Mouse (Mus musculus): Measurements from ENCODE around the gene Ceacam19. TPM values are rescaled to one million over a fixed set of nuclear protein-coding genes. Genes with fewer than 3 reads are reported as not detected.

Ceacam19 gene
- polyA plus RNA-seq, 1 experiment from 2014 or later: 1.2 TPM

GRCm38 (mm10) chr7:19926849-19927480 is 39.2 kb upstream of the Ceacam19 start:
- Histone ChIP-seq H3K4me2 (ENCODE audit: low read depth, low read length) (no peak overlapping the region), H3K4me1 (ENCODE audit: control insufficient read depth, insufficient read depth, low read length) (no peaks in the 10 kb centered on the region), H3K9me3 (ENCODE audit: control insufficient read depth, low read length) (no peaks in the 10 kb centered on the region), H3K27ac (replicated peaks; ENCODE audit: low read depth, low read length) (no peak overlapping the region), H3K9ac (ENCODE audit: low read depth, low read length) (no peak overlapping the region), H3K27me3 (replicated peaks; ENCODE audit: control insufficient read depth, insufficient read depth, low read length) (peaks cover 3% of the 10 kb centered on the region), H3K4me3 (ENCODE audit: low read depth, low read length) (no peak overlapping the region), H3K36me3 (ENCODE audit: control insufficient read depth, insufficient read depth, low read length) (no peaks in the 10 kb centered on the region)
- 63% methylated on average over 2 of the region's 2 CpGs for WGBS
- no peak for DNase-seq (ENCODE audit: low spot score)
- no peak for ATAC-seq (ENCODE audit: low read depth)

DNA sequence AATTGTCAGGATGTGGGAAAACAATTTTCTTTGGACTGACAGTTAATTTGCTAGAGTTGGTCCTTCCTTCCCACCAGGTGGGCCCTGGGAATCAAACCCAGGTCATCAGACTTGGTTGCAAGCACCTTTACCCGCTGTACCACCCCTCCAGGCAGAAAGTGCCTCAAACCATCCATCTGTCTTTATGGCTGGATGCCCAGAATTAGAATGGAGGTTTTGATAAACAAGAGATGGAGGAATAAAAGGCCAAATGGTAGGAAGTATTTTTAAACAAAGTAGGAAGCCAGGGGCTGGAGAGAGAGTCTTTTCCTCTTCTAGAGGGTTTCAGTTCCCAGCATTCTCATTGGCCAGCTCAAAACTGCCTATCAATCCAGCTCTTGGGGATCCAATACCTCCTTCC is 37.6 kb upstream of the Ceacam19 start:
- WGBS: 71% methylated on average over 1 of the region's 1 CpGs
- ATAC-seq (ENCODE audit: low read depth) (no peak), DNase-seq (ENCODE audit: low spot score) (no peak)
- H3K9me3 ChIP-seq (ENCODE audit: control insufficient read depth, low read length): no peaks in the 10 kb centered on the region
- no peaks in the 10 kb centered on the region for H3K36me3 ChIP-seq (ENCODE audit: control insufficient read depth, insufficient read depth, low read length)
- no peak overlapping the region for H3K27ac ChIP-seq (replicated peaks; ENCODE audit: low read depth, low read length)
- no peaks in the 10 kb centered on the region for H3K4me1 ChIP-seq (ENCODE audit: control insufficient read depth, insufficient read depth, low read length)
- no peaks in the 10 kb centered on the region for H3K27me3 ChIP-seq (replicated peaks; ENCODE audit: control insufficient read depth, insufficient read depth, low read length)
- no peak overlapping the region for H3K4me3 ChIP-seq (ENCODE audit: low read depth, low read length)
- H3K9ac ChIP-seq (ENCODE audit: low read depth, low read length): no peak overlapping the region
- no peak overlapping the region for H3K4me2 ChIP-seq (ENCODE audit: low read depth, low read length)

- Histone ChIP-seq H3K9ac (ENCODE audit: low read depth, low read length) (no peak overlapping the region), H3K9me3 (ENCODE audit: control insufficient read depth, low read length) (no peaks in the 10 kb centered on the region), H3K27me3 (replicated peaks; ENCODE audit: control insufficient read depth, insufficient read depth, low read length) (no peaks in the 10 kb centered on the region), H3K4me2 (ENCODE audit: low read depth, low read length) (no peak overlapping the region), H3K36me3 (ENCODE audit: control insufficient read depth, insufficient read depth, low read length) (no peaks in the 10 kb centered on the region), H3K27ac (replicated peaks; ENCODE audit: low read depth, low read length) (no peak overlapping the region), H3K4me3 (ENCODE audit: low read depth, low read length) (no peak overlapping the region), H3K4me1 (ENCODE audit: control insufficient read depth, insufficient read depth, low read length) (no peaks in the 10 kb centered on the region)
- WGBS: 6% methylated on average over 10 of the region's 15 CpGs
- DNase-seq (ENCODE audit: low spot score) (no peak), ATAC-seq (ENCODE audit: low read depth) (no peak)
These were observed 36.0 kb upstream of the Ceacam19 start for GRCm38 (mm10) chr7:19923797-19924196.

DNA sequence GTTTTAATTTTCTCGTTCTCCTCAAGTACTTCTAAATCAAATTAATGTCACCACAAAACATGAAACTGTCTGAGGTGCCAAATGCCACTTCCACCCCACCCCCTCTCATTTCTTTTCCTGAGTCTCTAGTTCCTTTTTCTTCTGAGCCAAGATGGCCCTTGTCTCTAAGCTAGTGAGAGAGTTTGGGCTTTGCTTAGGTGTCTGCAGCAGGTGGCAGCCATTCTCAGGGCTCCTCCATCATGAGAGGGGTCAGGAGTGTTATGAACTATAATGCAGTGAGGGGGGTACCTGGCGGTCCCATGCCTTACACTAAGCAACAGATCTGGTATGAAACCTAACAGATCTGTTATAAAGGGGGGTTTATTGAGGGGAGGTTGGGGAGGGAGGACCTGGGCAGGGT is 35.6 kb upstream of the Ceacam19 start:
- no peak for DNase-seq (ENCODE audit: low spot score)
- Histone ChIP-seq H3K27me3 (replicated peaks; ENCODE audit: control insufficient read depth, insufficient read depth, low read length) (no peaks in the 10 kb centered on the region), H3K9me3 (ENCODE audit: control insufficient read depth, low read length) (no peaks in the 10 kb centered on the region), H3K9ac (ENCODE audit: low read depth, low read length) (no peak overlapping the region), H3K4me1 (ENCODE audit: control insufficient read depth, insufficient read depth, low read length) (no peaks in the 10 kb centered on the region), H3K4me2 (ENCODE audit: low read depth, low read length) (no peak overlapping the region), H3K36me3 (ENCODE audit: control insufficient read depth, insufficient read depth, low read length) (peaks cover 4% of the 10 kb centered on the region; the same call in 1 of the 2 replicates), H3K27ac (replicated peaks; ENCODE audit: low read depth, low read length) (no peak overlapping the region), H3K4me3 (ENCODE audit: low read depth, low read length) (no peak overlapping the region)
- no peak for ATAC-seq (ENCODE audit: low read depth)
- 40% methylated on average over 2 of the region's 2 CpGs for WGBS

- under 1% methylated on average over 58 of the region's 60 CpGs for WGBS
- peak within 1 kb of the TSS; percentile 72 for H3K4me2 ChIP-seq (ENCODE audit: low read depth, low read length)
- DNase-seq (ENCODE audit: low spot score): peak; percentile 88
- no peaks in the 10 kb centered on the region for H3K9me3 ChIP-seq (ENCODE audit: control insufficient read depth, low read length)
- H3K4me3 ChIP-seq (ENCODE audit: low read depth, low read length): peak within 1 kb of the TSS; percentile 73
- no peaks in the 10 kb centered on the region for H3K4me1 ChIP-seq (ENCODE audit: control insufficient read depth, insufficient read depth, low read length)
- H3K9ac ChIP-seq (ENCODE audit: low read depth, low read length): peak within 1 kb of the TSS; percentile 88
- H3K27me3 ChIP-seq (replicated peaks; ENCODE audit: control insufficient read depth, insufficient read depth, low read length): no peaks in the 10 kb centered on the region
- peak; percentile 94 for ATAC-seq (ENCODE audit: low read depth)
- peaks cover 19% of the 10 kb centered on the region for H3K36me3 ChIP-seq (ENCODE audit: control insufficient read depth, insufficient read depth, low read length)
- H3K27ac ChIP-seq (replicated peaks; ENCODE audit: low read depth, low read length): peak within 1 kb of the TSS; percentile 81
These were observed 32.9 kb upstream of the Ceacam19 start, which contains the start of gene Pvr for GRCm38 (mm10) chr7:19920506-19921261. Pvr (minus strand) TSS chr7:19921160.

DNA sequence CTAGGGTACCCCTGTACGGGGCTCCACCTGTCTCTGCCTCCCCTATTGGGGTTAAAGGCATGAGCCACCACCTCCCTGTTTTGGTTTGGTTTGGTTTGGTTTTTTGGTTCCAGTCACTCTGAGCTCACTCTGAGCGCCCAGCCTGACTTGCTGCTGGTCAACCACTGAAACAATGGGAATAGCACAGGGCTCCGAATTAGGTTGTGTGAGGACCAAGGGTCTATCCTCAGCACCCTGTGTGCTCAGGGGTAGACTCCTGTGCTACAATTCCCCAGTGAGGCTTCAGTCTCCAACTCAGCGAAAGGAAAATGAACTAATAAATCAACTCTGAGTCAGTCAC is 32.4 kb upstream of the Ceacam19 start:
- H3K9me3 ChIP-seq (ENCODE audit: control insufficient read depth, low read length): no peaks in the 10 kb centered on the region
- peak overlapping the region; percentile 72 for H3K4me2 ChIP-seq (ENCODE audit: low read depth, low read length)
- H3K4me3 ChIP-seq (ENCODE audit: low read depth, low read length): peak overlapping the region; percentile 73
- ATAC-seq (ENCODE audit: low read depth): 0 out of 2 replicates have a peak, but pooled peaks have one; percentile 4
- H3K27ac ChIP-seq (replicated peaks; ENCODE audit: low read depth, low read length): no peak overlapping the region
- DNase-seq (ENCODE audit: low spot score): no peak
- peak overlapping the region; percentile 88 for H3K9ac ChIP-seq (ENCODE audit: low read depth, low read length)
- peaks cover 24% of the 10 kb centered on the region for H3K36me3 ChIP-seq (ENCODE audit: control insufficient read depth, insufficient read depth, low read length)
- no peaks in the 10 kb centered on the region for H3K27me3 ChIP-seq (replicated peaks; ENCODE audit: control insufficient read depth, insufficient read depth, low read length)
- H3K4me1 ChIP-seq (ENCODE audit: control insufficient read depth, insufficient read depth, low read length): no peaks in the 10 kb centered on the region
- 44% methylated on average over 4 of the region's 4 CpGs for WGBS

- Histone ChIP-seq H3K27ac (replicated peaks; ENCODE audit: low read depth, low read length) (no peak overlapping the region), H3K9me3 (ENCODE audit: control insufficient read depth, low read length) (no peaks in the 10 kb centered on the region), H3K27me3 (replicated peaks; ENCODE audit: control insufficient read depth, insufficient read depth, low read length) (no peaks in the 10 kb centered on the region), H3K9ac (ENCODE audit: low read depth, low read length) (no peak overlapping the region), H3K36me3 (ENCODE audit: control insufficient read depth, insufficient read depth, low read length) (peaks cover 49% of the 10 kb centered on the region), H3K4me1 (ENCODE audit: control insufficient read depth, insufficient read depth, low read length) (no peaks in the 10 kb centered on the region), H3K4me2 (ENCODE audit: low read depth, low read length) (no peak overlapping the region), H3K4me3 (ENCODE audit: low read depth, low read length) (no peak overlapping the region)
- DNase-seq (ENCODE audit: low spot score) (no peak), ATAC-seq (ENCODE audit: low read depth) (no peak)
- WGBS: 95% methylated on average over 7 of the region's 7 CpGs
These were observed 26.8 kb upstream of the Ceacam19 start for GRCm38 (mm10) chr7:19914558-19914957.

- Histone ChIP-seq H3K9me3 (ENCODE audit: control insufficient read depth, low read length) (peaks cover under 1% of the 10 kb centered on the region; the same call in 1 of the 2 replicates), H3K4me1 (ENCODE audit: control insufficient read depth, insufficient read depth, low read length) (no peaks in the 10 kb centered on the region), H3K4me3 (ENCODE audit: low read depth, low read length) (no peak overlapping the region), H3K4me2 (ENCODE audit: low read depth, low read length) (no peak overlapping the region), H3K36me3 (ENCODE audit: control insufficient read depth, insufficient read depth, low read length) (peaks cover 56% of the 10 kb centered on the region), H3K27me3 (replicated peaks; ENCODE audit: control insufficient read depth, insufficient read depth, low read length) (no peaks in the 10 kb centered on the region), H3K27ac (replicated peaks; ENCODE audit: low read depth, low read length) (no peak overlapping the region; the same call in 1 of the 2 replicates), H3K9ac (ENCODE audit: low read depth, low read length) (no peak overlapping the region)
- ATAC-seq (ENCODE audit: low read depth) (no peak; the same call in 1 of the 2 replicates), DNase-seq (ENCODE audit: low spot score) (peak; percentile 59)
- 87% methylated on average over 23 of the region's 23 CpGs for WGBS
These were observed 24.1 kb upstream of the Ceacam19 start for GRCm38 (mm10) chr7:19911695-19912524.
